Mouse (Mus musculus) liver, adult 2 months (tissue): ENCODE data around the gene Ranbp6.

ENCODE experiments used
- CTCF ChIP-seq: fragments of 200-500 bp; IDR thresholded peaks from 2 replicates; pipeline ENCODE4 v1.5.1; 2011; ENCODE audit warnings: low read depth, low read length, control low read depth
- POLR2A ChIP-seq: fragments of 200-500 bp; IDR thresholded peaks from 2 replicates; pipeline ENCODE4 v1.6.1; 2011; ENCODE audit warnings: low read length, control low read depth; ENCODE audit not compliant: insufficient read depth; ENCODE audit errors: extremely low read depth

DNA sequence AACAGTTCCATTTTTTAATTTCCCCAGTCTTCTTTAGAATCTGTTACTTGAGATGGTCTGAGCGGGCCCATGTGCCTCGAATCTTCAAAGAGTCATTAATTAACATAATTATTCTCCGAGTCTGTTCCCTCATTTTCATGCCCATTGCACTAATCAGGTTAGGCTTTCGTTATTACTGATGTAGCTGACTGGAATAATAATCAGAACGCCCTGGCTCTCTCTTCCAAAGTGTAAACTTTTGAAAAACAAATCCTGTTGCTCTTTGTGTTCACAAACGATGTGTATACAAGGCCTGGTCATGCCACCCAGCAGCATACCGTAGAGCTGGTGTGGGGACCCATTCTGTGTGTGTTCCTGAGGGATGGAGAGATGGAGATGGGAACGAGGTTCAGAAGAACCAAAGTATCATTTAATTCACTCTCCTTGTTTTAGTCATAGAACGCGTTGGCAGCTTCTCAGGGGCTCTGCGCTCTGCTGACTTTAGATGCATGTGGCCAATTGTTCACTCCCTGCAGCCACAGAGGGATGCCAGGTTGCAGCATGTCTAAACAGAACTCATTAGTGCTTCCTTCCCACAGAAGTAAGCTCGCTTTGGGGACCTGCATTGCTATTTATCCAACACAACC, 31.4 kb upstream of the Ranbp6 start:
- TF ChIP-seq POLR2A, result no peak
- TF ChIP-seq CTCF, result no peak
